Mouse (Mus musculus) left cerebral cortex, adult 6 months (tissue): ENCODE data around the gene Gpbar1. TPM values are rescaled to one million over a fixed set of nuclear protein-coding genes. Genes with fewer than 3 reads are reported as not detected.

ENCODE experiments used
- long read RNA-seq, 2 experiments: library from polyadenylated mRNA; unstranded; transcript quantifications; one replicate each; pipeline ENCODE4 v2.0.0; 2019 to 2020
- polyA plus RNA-seq: library from polyadenylated mRNA; unstranded; fragments of <200 nt; fragmentation: Nextera tagmentation; gene quantifications from 2 replicates; pipeline ENCODE4 v1.2.3, GENCODE M21; 2021

Gpbar1 gene
- not detected in 2 replicates for polyA plus RNA-seq
- long read RNA-seq, experiment 1: 0 reads
- long read RNA-seq, experiment 2: 0 reads

DNA sequence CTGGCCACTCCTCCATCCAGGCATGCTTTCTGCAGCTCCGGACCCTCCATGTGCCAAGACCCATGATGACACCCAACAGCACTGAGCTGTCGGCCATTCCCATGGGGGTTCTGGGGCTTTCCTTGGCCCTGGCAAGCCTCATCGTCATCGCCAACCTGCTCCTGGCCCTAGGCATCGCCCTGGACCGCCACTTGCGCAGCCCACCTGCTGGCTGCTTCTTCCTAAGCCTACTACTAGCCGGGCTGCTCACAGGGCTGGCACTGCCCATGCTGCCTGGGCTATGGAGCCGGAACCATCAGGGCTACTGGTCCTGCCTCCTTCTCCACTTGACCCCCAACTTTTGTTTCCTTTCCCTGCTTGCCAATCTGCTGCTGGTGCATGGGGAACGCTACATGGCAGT, at the start of gene Gpbar1:
Gpbar1 (plus strand) TSS at position 13 of the 400 bp plus-strand sequence.

DNA sequence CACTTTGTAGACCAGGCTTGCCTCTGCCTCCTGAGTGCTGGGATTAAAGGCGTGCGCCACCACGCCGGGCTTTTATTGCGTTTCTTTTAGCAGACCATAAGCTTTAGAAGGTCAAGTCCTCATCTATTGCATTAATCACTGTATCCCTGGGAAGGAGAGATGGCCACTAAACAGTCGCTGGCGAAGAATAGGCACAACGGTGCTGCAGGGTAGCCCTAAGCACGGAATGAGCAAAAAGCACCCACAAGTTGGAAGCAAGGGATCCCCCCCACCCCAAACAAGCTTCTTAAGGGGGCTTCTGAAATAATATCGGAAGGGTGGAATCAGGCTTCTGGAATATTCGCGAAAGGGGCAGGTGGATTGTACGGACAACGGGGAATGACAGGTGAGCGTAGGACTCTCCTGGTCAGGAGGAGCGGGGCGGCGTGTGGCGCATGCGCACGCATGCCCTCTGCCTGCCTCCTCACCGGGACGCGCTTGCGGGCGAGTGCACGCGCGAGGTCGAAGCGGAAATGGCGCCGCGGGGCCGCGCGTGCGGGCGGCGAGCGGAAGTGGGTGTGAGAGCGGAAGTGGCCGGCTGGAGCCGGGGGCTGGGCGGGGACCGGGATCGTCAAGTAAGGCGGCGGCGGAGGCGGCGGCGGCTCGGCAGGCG, 42.3 kb upstream of the Gpbar1 start, which contains the start of gene Arpc2:
Arpc2 (plus strand) TSS at position 147 of the 652 bp plus-strand sequence.

DNA sequence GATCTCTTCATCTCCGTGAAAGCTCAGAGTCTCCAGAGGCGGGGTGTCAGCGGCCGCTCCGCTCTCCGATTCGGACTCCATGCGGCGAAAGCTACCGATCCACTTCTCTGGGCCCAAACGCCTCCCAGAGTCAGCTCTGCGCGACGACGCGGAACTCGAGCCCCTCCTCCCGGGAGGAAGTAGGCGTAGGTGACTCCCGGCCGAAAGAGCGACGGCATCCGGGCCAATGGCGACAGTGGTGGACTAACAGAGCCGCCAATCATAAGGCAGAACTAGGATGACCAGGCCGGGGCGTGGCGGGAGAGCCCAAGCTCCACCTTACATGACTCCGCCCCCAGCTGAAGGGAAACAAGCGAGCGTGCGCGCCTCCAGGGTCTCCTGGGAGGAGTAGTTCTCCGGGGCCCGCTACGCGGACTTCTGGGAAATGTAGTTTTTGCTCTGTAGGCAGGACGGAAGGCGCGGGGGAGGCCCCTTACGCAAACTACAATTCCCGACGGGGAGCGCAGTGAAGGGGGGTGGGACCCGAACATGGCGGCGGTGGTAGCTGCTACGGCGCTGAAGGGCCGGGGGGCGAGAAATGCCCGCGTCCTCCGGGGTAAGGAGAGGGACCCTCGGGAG, 6.3 kb downstream of the Gpbar1 start, which contains the start of the genes Aamp and Pnkd:
Aamp (minus strand) TSS at position 196 of the 618 bp plus-strand sequence.
Pnkd (plus strand) TSS at position 388 of the 618 bp plus-strand sequence.

DNA sequence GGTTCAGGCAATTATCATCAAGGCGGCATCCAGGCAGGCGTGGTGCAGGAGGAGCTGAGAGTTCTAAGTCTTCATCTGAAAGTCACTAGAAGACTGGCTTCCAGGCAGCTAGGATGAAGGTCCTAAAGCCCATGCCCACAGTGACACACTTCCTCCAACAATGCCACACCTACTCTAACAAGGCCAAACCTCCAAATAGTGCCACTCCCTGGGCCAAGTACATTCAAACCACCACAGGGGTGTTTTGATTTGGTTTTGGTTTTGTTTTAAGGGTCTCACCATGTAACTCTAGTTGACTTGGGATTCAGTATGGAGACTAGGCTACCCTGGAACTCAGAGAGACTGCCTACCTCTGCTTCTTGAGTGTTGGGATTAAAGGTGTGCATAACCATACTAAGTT, 27.2 kb downstream of the Gpbar1 start, which contains the start of gene Tmbim1:
Tmbim1 (minus strand) TSS at position 101 of the 400 bp plus-strand sequence.

Other genes starting within 250 kb of the Gpbar1 start
- 8.0 and 15.0 TPM in 2 replicates for gene Tns1, start 154.1 kb upstream of the Gpbar1 start, polyA plus RNA-seq
- gene Rufy4, start 153.0 kb upstream of the Gpbar1 start, polyA plus RNA-seq: not detected in 2 replicates
- gene Cxcr2, start 124.6 kb upstream of the Gpbar1 start, polyA plus RNA-seq: not detected in 2 replicates
- gene Cxcr1, start 83.9 kb upstream of the Gpbar1 start, polyA plus RNA-seq: not detected in 2 replicates
- gene Arpc2, start 42.5 kb upstream of the Gpbar1 start, polyA plus RNA-seq: 140 and 213 TPM in 2 replicates
- gene Aamp, start 6.2 kb downstream of the Gpbar1 start, polyA plus RNA-seq: 211 and 254 TPM in 2 replicates
- 214 and 279 TPM in 2 replicates for gene Pnkd, start 6.4 kb downstream of the Gpbar1 start, polyA plus RNA-seq
- 28.0 and 40.1 TPM in 2 replicates for gene Tmbim1, start 27.1 kb downstream of the Gpbar1 start, polyA plus RNA-seq
- 0.73 and 0.80 TPM in 2 replicates for gene Catip, start 83.6 kb downstream of the Gpbar1 start, polyA plus RNA-seq
- 1.5 and 2.1 TPM in 2 replicates for gene Slc11a1, start 96.6 kb downstream of the Gpbar1 start, polyA plus RNA-seq
- 4.5 and 7.5 TPM in 2 replicates for gene Ctdsp1, start 113.0 kb downstream of the Gpbar1 start, polyA plus RNA-seq
- gene Vil1, start 130.8 kb downstream of the Gpbar1 start, polyA plus RNA-seq: 0.20 and 0.38 TPM in 2 replicates
- gene Cnot9, start 227.5 kb downstream of the Gpbar1 start, polyA plus RNA-seq: 18.9 and 20.1 TPM in 2 replicates